Mouse (Mus musculus): ENCODE results near the gene Nr4a2. TPM values are rescaled to one million over a fixed set of nuclear protein-coding genes. Genes with fewer than 3 reads are reported as not detected.

Gene Nr4a2
- polyA plus RNA-seq, 1 experiment from 2014 or later = 14.2 TPM

GRCm38 (mm10) chr2:57063480-57063879 is 60.3 kb downstream of the Nr4a2 start:
- no peak overlapping the region for H3K27ac ChIP-seq
- WGBS = 83% methylated on average over 1 of the region's 1 CpGs
- H3K9me3 ChIP-seq (replicated peaks) = no peaks in the 10 kb centered on the region
- no peak overlapping the region for H3K4me2 ChIP-seq
- no peak for ATAC-seq
- H3K36me3 ChIP-seq (ENCODE audit: poor library complexity, severe bottlenecking) = no peaks in the 10 kb centered on the region
- H3K4me1 ChIP-seq = peaks cover 6% of the 10 kb centered on the region; the same call in 1 of the 2 replicates
- no peaks in the 10 kb centered on the region for H3K27me3 ChIP-seq
- H3K4me3 ChIP-seq = no peak overlapping the region
- no peak overlapping the region for H3K9ac ChIP-seq

Other genes with a start within 250 kb of the Nr4a2 start
- 20.3 and 22.1 TPM in 2 replicates for gene Gpd2, start 113.6 kb upstream of the Nr4a2 start, polyA plus RNA-seq (2015; fragmentation: Nextera tagmentation; extraction: Ambion mirVana)

Measured in forebrain, embryonic 13.5 days (tissue).